Mouse (Mus musculus): ENCODE results near the gene Yrdc.
A peak's percentile ranks its signal among the peaks of the same experiment; 100 is the strongest.

Gene Yrdc

DNA sequence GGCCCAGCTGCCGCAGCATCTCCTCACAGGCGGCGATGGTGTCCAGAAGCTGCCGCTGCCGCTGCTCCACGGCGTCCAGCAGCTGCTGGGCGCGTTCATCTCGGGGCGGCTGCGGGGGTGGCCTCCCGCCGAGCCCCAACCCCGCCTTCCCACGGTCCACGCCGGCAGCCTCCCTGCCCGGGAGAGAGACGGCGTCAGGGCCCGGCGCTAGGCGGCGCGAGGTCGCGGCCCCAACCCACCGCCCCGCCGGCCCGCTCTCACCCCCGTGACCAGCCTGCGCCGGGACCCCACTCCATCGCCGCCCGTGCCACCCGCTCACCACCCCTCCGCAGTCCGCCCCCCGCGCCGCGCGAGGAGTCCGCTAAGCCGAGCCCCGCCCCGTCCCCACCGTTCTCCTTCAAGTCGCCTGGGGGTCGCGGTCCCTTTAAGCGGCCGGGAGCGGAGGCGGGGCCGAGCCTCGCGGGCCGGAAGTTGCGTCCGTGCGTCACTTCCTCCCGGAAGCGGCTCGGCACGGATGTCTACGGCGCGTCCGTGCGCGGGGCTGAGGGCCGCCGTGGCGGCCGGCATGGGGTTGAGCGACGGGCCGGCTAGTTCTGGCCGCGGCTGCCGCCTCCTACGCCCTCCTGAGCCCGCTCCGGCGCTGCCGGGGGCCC, at the start of gene Yrdc:
Gene Yrdc (plus strand): TSS at position 419 of the 653 bp plus-strand sequence.
- DNase-seq (ENCODE audit: low spot score in 2 of 2), result peak; percentile 91 to 93

DNA sequence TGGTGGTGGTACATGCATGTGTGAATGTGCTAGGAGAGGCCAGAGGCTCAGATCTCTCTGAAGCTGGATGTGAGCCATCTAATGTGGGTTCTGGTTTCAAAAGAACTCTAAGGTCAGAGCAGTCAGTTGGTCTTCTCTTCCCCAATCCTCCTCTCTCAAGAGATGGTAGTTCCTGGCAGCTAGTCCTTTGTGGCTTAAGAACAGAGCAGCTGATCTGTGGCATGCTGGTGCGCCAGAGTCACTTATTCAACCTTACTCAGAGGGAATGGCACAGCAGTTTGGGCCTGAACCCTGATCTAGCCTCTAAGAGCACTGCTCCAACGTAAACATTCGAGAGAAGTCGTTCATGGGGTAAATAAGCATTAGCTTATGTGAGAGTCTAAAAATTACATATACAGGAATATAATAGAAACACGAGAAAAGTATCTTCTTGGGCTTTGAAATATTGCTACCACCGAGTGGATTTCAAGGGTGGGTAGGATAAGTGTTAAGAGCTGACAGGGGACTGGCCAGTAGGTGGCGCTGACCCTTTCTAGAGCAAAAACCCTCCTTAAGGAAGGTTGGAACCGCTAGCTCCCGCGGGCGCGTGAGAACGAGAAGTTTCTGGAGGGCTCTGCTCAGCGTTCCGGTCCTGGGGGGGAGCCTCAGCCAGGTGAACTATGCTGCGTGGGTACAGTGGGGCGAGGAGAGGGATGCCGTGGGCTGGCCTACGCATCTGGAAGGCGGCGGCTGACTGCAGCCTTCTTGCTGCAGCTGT, 48.7 kb upstream of the Yrdc start, which contains the start of gene Mtf1:
Gene Mtf1 (plus strand): TSS at position 553 of the 757 bp plus-strand sequence.
- peak; percentile 70 to 84 for DNase-seq (ENCODE audit: low spot score in 2 of 2)

DNA sequence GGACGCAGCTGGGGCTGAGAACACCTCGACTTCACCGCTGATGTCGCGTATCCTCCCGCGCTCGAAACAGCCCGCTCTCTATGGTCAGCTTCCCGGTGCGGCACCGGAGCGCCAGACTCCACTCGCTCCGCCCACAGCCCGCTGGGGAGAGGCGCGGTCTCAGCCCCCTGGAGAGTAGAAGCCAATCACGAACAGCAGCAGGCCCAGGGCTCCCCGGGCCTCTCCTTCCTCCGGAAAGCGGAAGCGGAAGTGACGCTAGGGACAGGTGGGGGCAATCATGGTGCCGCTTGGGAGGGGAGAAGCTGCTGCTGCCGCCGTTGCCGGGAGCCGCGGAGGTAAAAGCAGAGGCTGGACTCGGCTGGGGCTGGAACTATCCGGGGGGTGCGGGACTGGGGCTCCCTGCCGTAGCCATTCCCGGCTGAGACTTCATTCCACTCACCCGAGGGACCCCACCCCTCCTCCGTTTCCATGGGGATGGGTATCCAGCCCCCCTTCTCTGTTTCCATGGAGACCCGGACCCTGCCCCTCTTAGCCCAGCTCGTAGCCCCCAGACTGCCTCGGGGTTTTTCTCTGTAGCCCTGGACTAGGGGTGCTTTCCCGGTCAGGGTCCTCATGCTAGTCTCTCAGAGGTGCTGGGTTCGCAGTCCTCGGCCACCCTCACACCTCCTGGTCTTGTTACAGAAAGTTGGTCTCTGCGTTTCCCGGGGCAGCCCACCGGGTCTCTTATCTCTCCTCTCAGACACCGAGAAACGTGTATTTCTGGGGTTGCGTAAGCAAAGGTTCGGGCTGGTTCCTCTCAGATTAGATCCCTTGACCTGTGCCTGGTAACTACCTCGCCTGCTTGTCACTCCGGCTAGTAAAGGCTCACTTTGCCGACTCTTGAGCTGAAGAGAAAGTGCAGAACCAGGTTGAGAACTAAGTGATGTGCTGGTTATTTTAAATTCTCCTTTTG, 47.9 kb upstream of the Yrdc start:
- DNase-seq (ENCODE audit: low spot score in 2 of 2), result peak; percentile 96 to 98

DNA sequence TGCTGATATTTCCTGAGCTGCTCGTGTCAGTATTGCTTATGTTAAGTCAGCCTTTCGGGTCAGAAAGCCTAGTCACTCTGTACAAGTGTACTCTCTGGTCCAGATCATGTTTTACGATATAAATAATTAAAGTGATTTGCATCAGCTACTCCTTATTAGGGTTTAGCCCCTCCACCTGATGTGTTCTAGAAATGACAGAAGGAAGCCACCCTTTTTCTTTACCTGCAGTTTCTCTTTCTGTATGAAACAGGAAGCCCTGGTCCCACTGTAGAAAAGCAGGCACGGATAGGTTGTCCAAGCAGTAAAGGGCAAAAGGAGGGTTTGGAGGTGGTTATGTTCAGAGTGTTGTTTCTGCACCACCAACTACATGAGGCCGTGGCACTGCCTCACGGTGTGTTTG, 47.1 kb upstream of the Yrdc start:
- no peak for DNase-seq (ENCODE audit: low spot score in 2 of 2)

DNA sequence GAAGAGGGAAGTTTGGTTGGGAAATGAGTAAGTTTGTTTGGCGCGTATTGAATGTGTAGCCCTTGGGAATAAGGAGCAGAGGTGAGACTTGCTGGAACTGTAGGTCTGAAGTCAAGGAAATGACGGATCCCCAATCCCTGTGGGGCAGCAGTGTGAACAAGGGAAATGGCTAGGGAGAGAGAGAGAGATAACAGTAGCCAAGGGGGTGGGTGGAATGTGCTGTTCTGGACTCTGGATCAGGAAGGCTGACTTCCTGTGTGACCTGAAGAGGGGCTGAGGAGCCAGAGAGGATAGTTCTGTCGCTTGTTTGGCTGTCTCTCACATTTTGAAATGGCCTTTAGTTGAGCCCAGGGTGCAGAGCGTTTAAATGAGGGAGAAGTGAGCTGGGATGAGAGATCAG, 42.0 kb upstream of the Yrdc start:
- DNase-seq (ENCODE audit: low spot score in 2 of 2), result peak in 1 of 2 experiments; percentile 24

DNA sequence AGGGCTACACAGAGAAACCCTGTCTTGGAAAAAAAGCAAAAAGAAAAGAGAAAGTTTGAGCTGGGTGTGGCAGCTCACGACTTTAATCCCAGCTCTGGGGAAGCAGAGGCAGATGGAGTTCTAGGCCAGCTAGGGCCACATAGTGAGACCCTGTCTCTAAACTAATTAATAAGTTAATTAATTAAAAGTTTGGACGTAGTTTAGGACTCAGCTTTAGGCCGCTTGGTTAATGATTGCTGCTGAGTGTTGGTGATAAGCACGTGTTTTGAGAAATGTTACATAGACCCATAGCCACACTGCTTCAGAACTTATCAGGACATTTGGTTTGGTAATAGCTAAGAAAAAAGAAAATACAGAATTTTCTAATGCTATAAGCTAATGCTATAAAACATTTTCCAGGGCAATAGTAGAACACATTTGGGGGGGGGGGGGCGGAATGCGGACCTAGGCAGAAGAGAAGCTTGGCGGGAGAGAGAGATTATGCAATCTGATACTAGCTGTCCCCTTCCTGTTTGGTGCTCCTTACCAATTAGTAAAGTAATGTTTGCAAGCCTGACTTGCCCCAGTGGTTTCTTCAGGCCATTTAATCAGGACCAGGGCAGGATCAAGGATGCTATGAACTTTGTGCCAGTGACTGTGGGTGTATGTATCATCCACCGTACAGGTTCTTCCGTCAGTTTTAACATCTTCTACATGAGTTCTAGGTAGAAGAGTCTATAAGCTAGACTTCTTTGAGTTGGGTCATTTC, 41.2 kb upstream of the Yrdc start:
- DNase-seq (ENCODE audit: low spot score in 2 of 2), result no peak

DNA sequence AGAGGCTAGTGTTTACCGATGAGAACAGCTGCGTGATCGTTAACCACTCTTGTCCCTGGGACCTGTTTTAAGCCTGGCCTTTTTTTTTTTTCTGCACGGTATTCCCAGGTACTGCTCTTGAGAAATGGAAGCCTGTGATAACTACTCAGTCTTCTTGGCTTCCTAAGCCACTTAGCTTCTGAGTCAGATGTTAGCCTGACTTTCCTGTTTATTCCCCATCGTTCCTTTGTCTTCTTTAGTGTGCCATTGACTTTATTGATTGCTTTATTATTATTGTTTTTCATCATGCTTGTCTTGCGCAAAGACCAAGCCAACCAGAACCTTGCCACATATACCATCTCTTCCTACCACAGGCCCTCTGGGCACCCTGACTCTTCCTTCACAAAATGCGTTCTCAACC, 40.4 kb upstream of the Yrdc start:
- no peak for DNase-seq (ENCODE audit: low spot score in 2 of 2)

DNA sequence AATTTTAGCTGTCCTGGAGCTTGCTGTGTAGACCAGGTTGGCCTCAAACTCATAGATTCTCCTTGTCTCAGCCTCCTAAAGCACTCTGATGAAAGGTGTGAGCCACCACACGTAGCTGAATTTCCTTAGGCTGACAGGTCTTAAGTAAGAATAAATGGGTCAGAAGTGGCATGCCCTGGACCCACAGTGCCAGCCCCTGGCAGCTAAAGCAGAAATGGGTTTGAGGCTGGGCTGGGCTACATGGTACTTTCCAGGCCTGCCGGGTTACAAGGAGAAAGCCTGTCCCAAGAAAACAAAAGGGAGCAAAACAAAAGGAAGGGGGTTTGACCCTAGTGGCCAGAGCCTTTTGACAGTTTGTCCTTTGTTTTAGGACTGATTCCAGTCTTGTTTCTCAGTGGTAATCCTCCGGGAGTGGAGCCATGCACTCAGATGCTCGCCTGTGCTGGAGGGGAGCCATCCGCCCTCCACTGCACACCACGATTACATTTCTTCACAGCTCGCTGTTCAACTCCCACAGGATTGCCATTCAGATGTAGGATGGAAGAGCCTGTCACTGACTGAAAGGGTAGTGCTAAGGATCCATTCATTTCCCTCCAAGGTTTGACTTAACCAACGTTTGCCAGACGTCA, 39.0 kb upstream of the Yrdc start:
- DNase-seq (ENCODE audit: low spot score in 2 of 2), result no peak

DNA sequence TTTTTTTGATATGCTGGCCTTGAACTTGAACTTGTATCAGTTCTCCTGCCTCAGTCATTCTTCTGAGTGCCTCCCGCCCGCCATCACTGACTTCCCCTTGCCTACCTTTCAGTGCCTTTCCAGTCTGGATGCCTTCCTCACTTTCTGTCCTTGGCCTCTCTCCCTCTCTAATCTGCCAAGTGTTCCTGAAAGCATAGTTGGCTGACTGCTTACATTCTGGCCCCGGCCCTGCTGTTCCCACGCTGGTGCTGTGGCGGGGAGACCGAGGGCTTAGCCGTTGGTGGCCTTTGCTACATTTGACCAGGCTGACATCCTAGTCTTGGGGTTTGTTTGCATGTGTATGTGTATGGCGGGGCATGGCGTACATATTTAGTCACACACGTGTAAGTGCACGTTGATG, 34.6 kb upstream of the Yrdc start:
- peak in 1 of 2 experiments; percentile 17 for DNase-seq (ENCODE audit: low spot score in 2 of 2)

DNA sequence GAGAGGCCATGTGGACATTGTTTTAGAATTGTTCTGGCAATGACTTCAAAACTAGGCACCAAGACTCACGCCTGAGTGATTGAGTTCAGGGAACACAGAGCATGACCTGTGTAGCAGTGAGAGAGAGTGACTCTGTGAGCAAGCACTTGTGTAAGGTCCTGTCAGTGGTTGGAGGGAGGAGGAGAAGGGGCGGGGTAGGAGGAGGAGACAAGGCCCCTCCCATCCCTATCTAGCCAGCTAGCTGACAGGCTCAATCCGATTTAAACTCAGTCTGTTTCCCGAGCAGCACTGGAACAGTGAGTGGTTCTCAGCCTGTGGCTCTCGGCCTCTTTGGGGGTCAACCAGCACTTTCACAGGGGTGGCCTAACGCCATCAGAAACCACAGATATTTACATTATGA, 32.7 kb upstream of the Yrdc start:
- peak; percentile 51 to 56 for DNase-seq (ENCODE audit: low spot score in 2 of 2)

DNA sequence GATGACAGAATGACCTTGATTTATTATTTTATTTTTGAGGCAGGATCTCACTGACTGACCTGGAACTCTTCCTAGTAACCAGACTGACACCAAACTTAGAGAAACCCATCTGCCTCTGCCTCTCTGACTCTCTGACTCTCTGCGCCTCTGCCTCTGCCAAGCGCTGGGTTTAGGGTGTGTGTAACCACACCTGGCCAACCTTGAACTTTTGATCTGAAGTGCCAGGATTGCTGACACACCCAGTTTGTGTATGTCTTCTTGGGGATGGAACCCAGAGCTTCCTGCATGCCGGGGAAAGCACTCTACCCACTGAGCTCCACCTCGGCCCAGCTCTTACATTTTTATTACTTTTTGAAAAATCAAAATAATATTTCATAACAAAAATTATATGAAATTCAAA, 31.6 kb upstream of the Yrdc start:
- DNase-seq (ENCODE audit: low spot score in 2 of 2), result no peak

DNA sequence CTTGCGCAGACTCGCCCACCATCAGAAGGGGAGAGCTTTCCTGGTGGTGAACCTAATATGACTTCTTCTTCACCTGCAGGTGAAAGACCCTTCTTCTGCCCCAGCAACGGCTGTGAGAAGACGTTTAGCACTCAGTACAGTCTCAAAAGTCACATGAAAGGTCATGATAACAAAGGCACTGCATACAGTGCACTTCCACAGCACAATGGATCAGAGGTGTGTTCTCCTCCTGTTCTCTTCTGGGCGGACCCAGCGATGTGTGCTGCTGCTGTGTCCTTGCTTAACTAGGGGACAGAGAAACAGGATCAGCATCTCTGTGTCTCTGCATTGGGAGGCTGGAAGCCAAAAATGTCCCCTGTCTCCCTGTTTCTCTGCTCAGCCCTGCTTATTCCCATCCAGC, 25.5 kb upstream of the Yrdc start:
- no peak for DNase-seq (ENCODE audit: low spot score in 2 of 2)

DNA sequence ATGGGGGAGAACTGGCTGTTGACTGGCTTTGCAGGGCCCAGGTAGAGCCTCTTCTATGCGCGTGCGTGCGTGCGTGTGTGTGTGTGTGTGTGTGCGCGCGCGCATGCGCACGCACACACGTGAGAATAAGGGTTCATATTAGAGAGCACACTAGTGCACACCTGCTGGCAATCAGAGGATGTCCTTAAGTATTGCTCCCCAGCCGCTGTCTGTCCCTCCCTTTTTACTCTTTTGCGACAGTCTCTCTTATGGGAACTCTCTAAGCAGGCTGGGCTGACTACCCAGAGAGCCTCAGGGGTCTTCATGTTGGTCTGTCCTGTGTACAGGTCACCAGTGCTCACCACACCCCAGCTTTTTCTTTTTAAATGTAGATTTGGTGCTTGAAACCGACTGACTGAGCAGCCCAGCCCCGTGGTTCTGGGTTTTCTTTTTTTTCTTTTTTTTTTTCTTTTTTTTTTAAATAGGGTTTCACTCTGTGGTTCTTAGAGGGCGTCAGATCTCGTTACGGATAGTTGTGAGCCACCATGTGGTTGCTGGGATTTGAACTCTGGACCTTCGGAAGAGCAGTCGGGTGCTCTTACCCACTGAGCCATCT, 25.0 kb upstream of the Yrdc start:
- no peak for DNase-seq (ENCODE audit: low spot score in 2 of 2)

DNA sequence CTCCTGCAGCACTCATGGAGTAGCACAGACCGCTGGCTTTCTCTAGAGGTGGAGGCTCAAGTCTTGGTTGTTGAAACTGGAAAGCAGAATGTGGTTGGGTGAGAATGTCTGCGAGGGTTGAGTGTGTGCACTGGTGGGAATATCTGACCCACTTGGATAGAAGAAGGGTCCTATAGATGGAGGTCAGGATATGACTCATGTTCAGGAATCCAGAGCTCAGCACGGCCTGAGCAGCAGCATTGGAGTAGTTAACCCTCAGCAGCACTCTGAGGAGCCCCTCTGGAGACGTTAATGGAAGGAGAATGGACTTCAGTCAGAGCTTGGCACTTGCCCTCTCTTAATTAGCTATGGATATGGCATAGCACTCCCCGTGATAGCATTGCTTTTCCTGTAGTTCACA, 20.8 kb upstream of the Yrdc start:
- DNase-seq (ENCODE audit: low spot score in 2 of 2), result no peak

DNA sequence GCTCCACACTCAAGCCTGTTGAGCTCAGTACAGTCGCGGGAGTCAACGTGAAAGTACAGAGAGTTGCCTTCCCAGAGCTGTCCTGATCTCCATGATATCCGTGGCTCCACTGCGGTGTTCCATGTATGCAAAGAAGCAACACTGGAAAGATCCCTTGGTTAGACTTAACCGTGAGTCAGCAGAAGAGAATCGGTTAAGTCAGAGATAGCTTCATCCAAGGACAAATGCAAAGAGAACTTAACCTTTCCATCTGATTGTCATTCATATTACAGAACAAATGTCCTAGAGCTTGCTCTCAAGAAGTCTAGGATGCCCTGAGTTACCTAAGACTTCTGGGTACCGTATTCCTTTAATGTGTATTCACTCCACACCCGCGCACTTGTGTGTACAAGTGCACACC, 17.7 kb upstream of the Yrdc start:
- DNase-seq (ENCODE audit: low spot score in 2 of 2), result no peak

DNA sequence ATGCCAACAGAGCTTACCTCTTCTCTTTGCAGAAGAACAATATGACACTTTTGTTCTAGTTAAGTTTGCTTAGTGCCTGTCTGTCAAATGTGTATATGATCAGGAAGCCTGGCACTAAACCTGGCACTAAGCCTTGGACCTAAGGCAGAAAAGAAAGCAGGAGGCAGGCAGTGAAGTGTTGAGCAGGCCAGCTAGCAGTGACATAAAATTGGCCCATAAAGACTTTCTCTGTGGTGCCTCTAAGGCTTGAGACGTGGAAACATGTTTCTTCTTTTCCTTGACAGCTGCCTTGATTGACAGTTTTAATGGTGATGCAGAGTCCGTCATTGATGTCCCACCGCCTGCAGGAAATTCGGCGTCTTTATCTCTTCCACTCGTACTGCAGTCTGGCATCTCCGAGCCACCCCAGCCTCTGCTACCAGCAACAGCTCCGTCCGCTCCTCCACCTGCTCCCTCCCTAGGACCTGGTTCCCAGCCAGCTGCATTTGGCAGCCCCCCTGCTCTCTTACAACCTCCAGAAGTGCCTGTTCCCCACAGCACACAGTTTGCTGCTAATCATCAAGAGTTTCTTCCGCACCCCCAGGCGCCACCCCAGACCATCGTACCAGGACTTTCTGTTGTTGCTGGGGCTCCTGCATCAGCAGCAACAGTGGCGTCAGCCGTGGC, 12.3 kb upstream of the Yrdc start:
- no peak for DNase-seq (ENCODE audit: low spot score in 2 of 2)

DNA sequence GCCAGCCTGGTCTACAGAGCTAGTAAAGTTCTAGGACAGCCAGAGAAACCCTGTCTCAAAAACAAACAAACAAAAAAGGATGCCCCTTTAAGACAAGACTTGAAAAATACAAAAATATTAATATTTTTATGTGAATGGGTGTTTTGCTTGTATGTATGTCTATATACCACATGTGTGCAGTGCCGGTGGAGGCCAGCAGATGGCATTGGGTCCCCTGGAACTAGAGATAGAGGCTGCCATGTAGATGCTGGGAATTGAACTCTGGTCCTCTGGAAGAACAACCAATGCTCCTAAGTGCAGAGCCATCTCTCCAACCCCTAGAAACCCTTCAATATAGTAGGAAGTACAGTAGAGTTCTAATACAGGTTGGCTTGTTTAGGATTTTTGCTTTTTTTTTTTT, 9.5 kb upstream of the Yrdc start:
- no peak for DNase-seq (ENCODE audit: low spot score in 2 of 2)

DNA sequence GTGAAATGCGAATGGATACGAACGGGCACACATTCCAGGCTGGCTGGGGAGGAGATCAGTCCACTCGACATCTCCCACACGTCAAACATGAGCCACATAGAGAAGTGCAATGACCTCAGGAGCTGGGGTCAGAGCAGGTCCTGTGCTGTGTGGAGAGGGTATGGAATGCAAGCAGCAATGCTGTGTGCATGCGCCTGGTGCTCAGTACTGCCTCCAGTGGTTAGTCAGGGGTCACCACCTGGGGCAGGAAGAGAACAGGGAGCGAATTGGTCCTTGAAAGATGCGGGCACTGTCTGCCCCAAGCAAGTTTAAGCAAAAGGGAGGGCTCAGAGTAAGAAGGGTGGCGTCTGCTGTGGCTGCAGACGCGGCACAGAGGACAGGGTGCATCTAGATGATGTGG, 7.0 kb upstream of the Yrdc start:
- no peak for DNase-seq (ENCODE audit: low spot score in 2 of 2)

DNA sequence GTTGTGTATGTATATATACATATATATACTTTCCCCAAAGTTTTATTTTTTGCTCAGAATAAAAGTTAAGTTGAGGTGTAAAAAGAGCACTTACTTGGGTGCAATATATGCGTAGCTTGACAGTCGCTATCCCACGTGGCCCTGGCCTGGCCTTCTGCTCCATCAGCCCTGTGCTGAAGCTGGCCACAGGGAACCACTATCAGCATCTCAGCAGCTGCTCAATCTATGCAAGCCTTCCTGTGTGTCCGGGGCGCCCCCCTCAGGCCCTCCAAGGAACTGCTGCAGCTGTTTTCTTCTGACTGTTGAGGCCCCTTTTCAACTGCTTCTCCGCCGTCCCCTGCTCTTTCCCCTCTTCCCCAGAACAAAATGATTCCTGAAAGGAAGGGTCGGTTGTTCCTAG, 2.9 kb upstream of the Yrdc start:
- DNase-seq (ENCODE audit: low spot score in 2 of 2), result peak; percentile 56 to 74

DNA sequence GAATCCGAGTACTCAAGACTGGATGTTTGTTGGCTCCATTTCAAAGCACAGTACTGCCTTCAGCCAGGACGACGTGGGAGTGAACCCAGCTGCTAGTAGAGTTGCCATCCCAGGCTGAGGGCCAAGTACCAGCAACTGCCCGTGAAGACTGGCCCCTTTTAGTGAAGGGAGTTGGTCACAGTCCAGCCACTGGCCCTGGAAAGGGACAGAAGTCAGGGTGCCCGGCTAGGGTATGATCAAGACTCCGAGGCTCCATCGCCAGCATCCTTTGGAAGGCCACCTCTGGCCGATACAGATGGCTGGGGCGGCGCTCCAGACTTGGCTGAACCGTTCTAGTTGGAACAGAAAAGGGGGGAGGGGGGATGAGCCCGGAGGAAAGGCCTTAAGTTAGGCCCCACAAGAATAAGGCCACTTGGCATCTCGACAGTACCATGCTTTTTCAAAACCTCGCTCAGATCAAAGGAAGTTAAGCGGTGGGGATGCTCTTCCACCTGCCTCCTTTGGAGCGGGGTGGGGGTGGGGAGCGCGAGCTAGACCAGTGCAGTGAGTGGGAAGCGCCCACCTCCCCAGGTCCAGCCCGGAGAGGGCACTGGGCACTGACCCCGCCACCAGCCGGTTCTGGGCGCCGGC, 733 bp upstream of the Yrdc start:
- DNase-seq (ENCODE audit: low spot score in 2 of 2), result peak; percentile 43 to 44

All from heart, adult 9 months (tissue).